Mouse (Mus musculus): ENCODE data around the gene Pex26. TPM values are rescaled to one million over a fixed set of nuclear protein-coding genes. Genes with fewer than 3 reads are reported as not detected.
A peak's percentile ranks its signal among the peaks of the same experiment; 100 is the strongest.

The Pex26 gene
- polyA plus RNA-seq, 1 experiment from 2014 or later = 7.6 TPM

GRCm38 (mm10) chr6:121154451-121155300, 28.8 kb upstream of the Pex26 start:
- DNase-seq (ENCODE audit: low spot score) (no peak), ATAC-seq (ENCODE audit: low read depth) (no peak)
- peaks cover 19% of the 10 kb centered on the region for H3K4me1 ChIP-seq (ENCODE audit: control insufficient read depth, insufficient read depth, low read length)
- no peak overlapping the region for H3K27ac ChIP-seq (replicated peaks; ENCODE audit: low read depth, low read length)
- no peak overlapping the region for H3K4me3 ChIP-seq (ENCODE audit: low read depth, low read length)
- no peaks in the 10 kb centered on the region for H3K36me3 ChIP-seq (ENCODE audit: control insufficient read depth, insufficient read depth, low read length)
- 0 out of 2 replicates have a peak, but pooled peaks cover 4% of the 10 kb centered on the region for H3K9me3 ChIP-seq (ENCODE audit: control insufficient read depth, low read length)
- 74% methylated on average over 16 of the region's 16 CpGs for WGBS
- H3K4me2 ChIP-seq (ENCODE audit: low read depth, low read length) = no peak overlapping the region
- H3K27me3 ChIP-seq (replicated peaks; ENCODE audit: control insufficient read depth, insufficient read depth, low read length) = no peaks in the 10 kb centered on the region
- no peak overlapping the region for H3K9ac ChIP-seq (ENCODE audit: low read depth, low read length)

GRCm38 (mm10) chr6:121156030-121156429, 27.4 kb upstream of the Pex26 start:
- Histone ChIP-seq H3K9ac (ENCODE audit: low read depth, low read length) (no peak overlapping the region), H3K36me3 (ENCODE audit: control insufficient read depth, insufficient read depth, low read length) (no peaks in the 10 kb centered on the region), H3K4me3 (ENCODE audit: low read depth, low read length) (no peak overlapping the region), H3K27me3 (replicated peaks; ENCODE audit: control insufficient read depth, insufficient read depth, low read length) (no peaks in the 10 kb centered on the region), H3K27ac (replicated peaks; ENCODE audit: low read depth, low read length) (no peak overlapping the region), H3K9me3 (ENCODE audit: control insufficient read depth, low read length) (no peaks in the 10 kb centered on the region), H3K4me2 (ENCODE audit: low read depth, low read length) (no peak overlapping the region), H3K4me1 (ENCODE audit: control insufficient read depth, insufficient read depth, low read length) (peaks cover 24% of the 10 kb centered on the region)
- DNase-seq (ENCODE audit: low spot score) (no peak), ATAC-seq (ENCODE audit: low read depth) (no peak)
- 62% methylated on average over 2 of the region's 2 CpGs for WGBS

- H3K4me3 ChIP-seq (ENCODE audit: low read depth, low read length) = no peak overlapping the region
- ATAC-seq (ENCODE audit: low read depth) (no peak), DNase-seq (ENCODE audit: low spot score) (no peak)
- no peaks in the 10 kb centered on the region for H3K9me3 ChIP-seq (ENCODE audit: control insufficient read depth, low read length)
- no peaks in the 10 kb centered on the region for H3K27me3 ChIP-seq (replicated peaks; ENCODE audit: control insufficient read depth, insufficient read depth, low read length)
- H3K36me3 ChIP-seq (ENCODE audit: control insufficient read depth, insufficient read depth, low read length) = no peaks in the 10 kb centered on the region
- H3K4me2 ChIP-seq (ENCODE audit: low read depth, low read length) = no peak overlapping the region
- WGBS = 86% methylated on average over 5 of the region's 5 CpGs
- H3K9ac ChIP-seq (ENCODE audit: low read depth, low read length) = no peak overlapping the region
- no peak overlapping the region for H3K27ac ChIP-seq (replicated peaks; ENCODE audit: low read depth, low read length)
- peaks cover 15% of the 10 kb centered on the region for H3K4me1 ChIP-seq (ENCODE audit: control insufficient read depth, insufficient read depth, low read length)
Observed at GRCm38 (mm10) chr6:121159616-121160015, 23.9 kb upstream of the Pex26 start.

GRCm38 (mm10) chr6:121160126-121160525, 23.3 kb upstream of the Pex26 start:
- Histone ChIP-seq H3K9ac (ENCODE audit: low read depth, low read length) (no peak overlapping the region), H3K27ac (replicated peaks; ENCODE audit: low read depth, low read length) (no peak overlapping the region), H3K4me3 (ENCODE audit: low read depth, low read length) (no peak overlapping the region), H3K4me1 (ENCODE audit: control insufficient read depth, insufficient read depth, low read length) (peaks cover 12% of the 10 kb centered on the region), H3K36me3 (ENCODE audit: control insufficient read depth, insufficient read depth, low read length) (no peaks in the 10 kb centered on the region), H3K27me3 (replicated peaks; ENCODE audit: control insufficient read depth, insufficient read depth, low read length) (no peaks in the 10 kb centered on the region), H3K4me2 (ENCODE audit: low read depth, low read length) (no peak overlapping the region), H3K9me3 (ENCODE audit: control insufficient read depth, low read length) (no peaks in the 10 kb centered on the region)
- ATAC-seq (ENCODE audit: low read depth) (peak; percentile 37; the same call in 1 of the 2 replicates), DNase-seq (ENCODE audit: low spot score) (no peak)
- 39% methylated on average over 6 of the region's 6 CpGs for WGBS

- H3K4me2 ChIP-seq (ENCODE audit: low read depth, low read length) = no peak overlapping the region
- H3K4me1 ChIP-seq (ENCODE audit: control insufficient read depth, insufficient read depth, low read length) = peaks cover 6% of the 10 kb centered on the region; the same call in 1 of the 2 replicates
- no peak for DNase-seq (ENCODE audit: low spot score)
- no peak overlapping the region for H3K4me3 ChIP-seq (ENCODE audit: low read depth, low read length)
- no peaks in the 10 kb centered on the region for H3K27me3 ChIP-seq (replicated peaks; ENCODE audit: control insufficient read depth, insufficient read depth, low read length)
- ATAC-seq (ENCODE audit: low read depth) = no peak
- H3K36me3 ChIP-seq (ENCODE audit: control insufficient read depth, insufficient read depth, low read length) = no peaks in the 10 kb centered on the region
- 86% methylated on average over 12 of the region's 12 CpGs for WGBS
- H3K27ac ChIP-seq (replicated peaks; ENCODE audit: low read depth, low read length) = no peak overlapping the region
- no peaks in the 10 kb centered on the region for H3K9me3 ChIP-seq (ENCODE audit: control insufficient read depth, low read length)
- H3K9ac ChIP-seq (ENCODE audit: low read depth, low read length) = no peak overlapping the region
Observed at GRCm38 (mm10) chr6:121162616-121163015, 20.9 kb upstream of the Pex26 start.

GRCm38 (mm10) chr6:121166098-121166552, 17.3 kb upstream of the Pex26 start:
- DNase-seq (ENCODE audit: low spot score) (no peak), ATAC-seq (ENCODE audit: low read depth) (peak; percentile 63)
- no peak overlapping the region for H3K9ac ChIP-seq (ENCODE audit: low read depth, low read length)
- no peaks in the 10 kb centered on the region for H3K9me3 ChIP-seq (ENCODE audit: control insufficient read depth, low read length)
- no peak overlapping the region for H3K4me2 ChIP-seq (ENCODE audit: low read depth, low read length)
- H3K36me3 ChIP-seq (ENCODE audit: control insufficient read depth, insufficient read depth, low read length) = no peaks in the 10 kb centered on the region
- no peak overlapping the region for H3K27ac ChIP-seq (replicated peaks; ENCODE audit: low read depth, low read length)
- WGBS = 45% methylated on average over 10 of the region's 10 CpGs
- no peaks in the 10 kb centered on the region for H3K27me3 ChIP-seq (replicated peaks; ENCODE audit: control insufficient read depth, insufficient read depth, low read length)
- no peaks in the 10 kb centered on the region for H3K4me1 ChIP-seq (ENCODE audit: control insufficient read depth, insufficient read depth, low read length)
- no peak overlapping the region for H3K4me3 ChIP-seq (ENCODE audit: low read depth, low read length)

GRCm38 (mm10) chr6:121167381-121167975, 16.0 kb upstream of the Pex26 start:
- H3K4me3 ChIP-seq (ENCODE audit: low read depth, low read length) = no peak overlapping the region
- no peak overlapping the region for H3K27ac ChIP-seq (replicated peaks; ENCODE audit: low read depth, low read length)
- ATAC-seq (ENCODE audit: low read depth) (peak; percentile 24; the same call in 1 of the 2 replicates), DNase-seq (ENCODE audit: low spot score) (no peak)
- no peaks in the 10 kb centered on the region for H3K27me3 ChIP-seq (replicated peaks; ENCODE audit: control insufficient read depth, insufficient read depth, low read length)
- no peaks in the 10 kb centered on the region for H3K9me3 ChIP-seq (ENCODE audit: control insufficient read depth, low read length)
- H3K4me1 ChIP-seq (ENCODE audit: control insufficient read depth, insufficient read depth, low read length) = no peaks in the 10 kb centered on the region
- H3K4me2 ChIP-seq (ENCODE audit: low read depth, low read length) = no peak overlapping the region
- WGBS = 46% methylated on average over 7 of the region's 7 CpGs
- H3K9ac ChIP-seq (ENCODE audit: low read depth, low read length) = no peak overlapping the region
- no peaks in the 10 kb centered on the region for H3K36me3 ChIP-seq (ENCODE audit: control insufficient read depth, insufficient read depth, low read length)

GRCm38 (mm10) chr6:121171102-121171501, 12.4 kb upstream of the Pex26 start:
- H3K36me3 ChIP-seq (ENCODE audit: control insufficient read depth, insufficient read depth, low read length) = no peaks in the 10 kb centered on the region
- ATAC-seq (ENCODE audit: low read depth) (no peak), DNase-seq (ENCODE audit: low spot score) (no peak)
- no peak overlapping the region for H3K27ac ChIP-seq (replicated peaks; ENCODE audit: low read depth, low read length)
- H3K27me3 ChIP-seq (replicated peaks; ENCODE audit: control insufficient read depth, insufficient read depth, low read length) = no peaks in the 10 kb centered on the region
- H3K9me3 ChIP-seq (ENCODE audit: control insufficient read depth, low read length) = no peaks in the 10 kb centered on the region
- no peak overlapping the region for H3K9ac ChIP-seq (ENCODE audit: low read depth, low read length)
- H3K4me3 ChIP-seq (ENCODE audit: low read depth, low read length) = no peak overlapping the region
- 84% methylated on average over 6 of the region's 6 CpGs for WGBS
- H3K4me2 ChIP-seq (ENCODE audit: low read depth, low read length) = no peak overlapping the region
- H3K4me1 ChIP-seq (ENCODE audit: control insufficient read depth, insufficient read depth, low read length) = peaks cover 10% of the 10 kb centered on the region
